Mouse (Mus musculus) MEL (cell line): Measurements from ENCODE around the gene Anxa9. TPM values are rescaled to one million over a fixed set of nuclear protein-coding genes. Genes with fewer than 3 reads are reported as not detected.
A peak's percentile ranks its signal among the peaks of the same experiment; 100 is the strongest.

ENCODE experiments used
- DNase-seq: peaks from one replicate; pipeline ENCODE4 v3.0.0; 2011; ENCODE audit warnings: low read depth, low spot score
- H3K27ac ChIP-seq: 2 replicates; pipeline ENCODE4 v1.5.1; 2012; ENCODE audit warnings: low read depth, mild to moderate bottlenecking, control low read depth, low read length, moderate library complexity; ENCODE audit not compliant: control insufficient read depth
- H3K27me3 ChIP-seq, 2 experiments: fragments of 150-350 bp in 1 of 2; sonication (generic) in 1 of 2; 2 replicates each; pipeline ENCODE4 v1.6.1; 2012; ENCODE audit warnings: low read length in 2 of 2, mild to moderate bottlenecking in 2 of 2, improper control_type of control experiment in 1 of 2, moderate library complexity in 1 of 2; ENCODE audit not compliant: insufficient read depth in 2 of 2, control insufficient read depth in 1 of 2
- H3K36me3 ChIP-seq, 2 experiments: 2 replicates each; pipeline ENCODE4 v1.6.1; 2012 to 2014; ENCODE audit warnings: low read length in 2 of 2, improper control_type of control experiment in 1 of 2, inconsistent platforms in 1 of 2, mild to moderate bottlenecking in 1 of 2; ENCODE audit not compliant: insufficient read depth in 2 of 2, control insufficient read depth in 1 of 2
- H3K4me1 ChIP-seq, 2 experiments: fragments of 150-350 bp in 1 of 2; sonication (generic) in 1 of 2; 2 replicates each; pipeline ENCODE4 v1.6.1; 2012; ENCODE audit warnings: low read length in 2 of 2, improper control_type of control experiment in 1 of 2, mild to moderate bottlenecking in 1 of 2; ENCODE audit not compliant: insufficient read depth in 2 of 2, control insufficient read depth in 1 of 2
- H3K4me3 ChIP-seq, 2 experiments: fragments of 150-350 bp in 1 of 2; sonication (generic) in 1 of 2; 2 replicates each; pipeline ENCODE4 v1.5.1; 2012; ENCODE audit warnings: low read depth in 2 of 2, low read length in 2 of 2, mild to moderate bottlenecking in 2 of 2, moderate library complexity in 2 of 2, control low read depth in 1 of 2, improper control_type of control experiment in 1 of 2; ENCODE audit not compliant: control insufficient read depth in 1 of 2, insufficient read depth in 1 of 2
- H3K79me2 ChIP-seq: 2 replicates; pipeline ENCODE4 v1.6.1; 2012; ENCODE audit warnings: mild to moderate bottlenecking, low read length, moderate library complexity; ENCODE audit not compliant: control insufficient read depth, poor library complexity, insufficient read depth
- H3K9ac ChIP-seq: 2 replicates; pipeline ENCODE4 v1.6.1; 2012; ENCODE audit warnings: low read depth, mild to moderate bottlenecking, control low read depth, low read length, moderate library complexity; ENCODE audit not compliant: control insufficient read depth, poor library complexity, severe bottlenecking
- H3K9me3 ChIP-seq: fragments of 150-350 bp; sonication (generic); replicated peaks from 2 replicates; pipeline ENCODE4 v1.6.1; 2012; ENCODE audit warnings: mild to moderate bottlenecking, low read length, improper control_type of control experiment, moderate library complexity; ENCODE audit not compliant: insufficient read depth
- BHLHE40 ChIP-seq: IDR thresholded peaks from 2 replicates; pipeline ENCODE4 v1.6.1; 2012; ENCODE audit warnings: low read depth, mild to moderate bottlenecking, inconsistent platforms, low read length, improper control_type of control experiment, borderline replicate concordance
- CHD1 ChIP-seq: IDR thresholded peaks from 2 replicates; pipeline ENCODE4 v1.6.1; 2012; ENCODE audit warnings: low read depth, mild to moderate bottlenecking, inconsistent platforms, low read length, improper control_type of control experiment
- CHD2 ChIP-seq: IDR thresholded peaks from 2 replicates; pipeline ENCODE4 v1.6.1; 2011; ENCODE audit warnings: low read length, improper control_type of control experiment
- E2F4 ChIP-seq: IDR thresholded peaks from 2 replicates; pipeline ENCODE4 v1.6.1; 2011; ENCODE audit warnings: low read depth, low read length, improper control_type of control experiment, borderline replicate concordance
- ELF1 ChIP-seq: IDR thresholded peaks from 2 replicates; pipeline ENCODE4 v1.6.1; 2014; ENCODE audit warnings: low read depth, mild to moderate bottlenecking, inconsistent platforms, low read length, improper control_type of control experiment, moderate library complexity
- EP300 ChIP-seq, 2 experiments: IDR thresholded peaks; 2 replicates each; pipeline ENCODE4 v1.6.1; 2011; ENCODE audit warnings: improper control_type of control experiment in 2 of 2, low read length in 2 of 2, low read depth in 1 of 2, mild to moderate bottlenecking in 1 of 2
- GABPA ChIP-seq: IDR thresholded peaks from 2 replicates; pipeline ENCODE4 v1.6.1; 2012; ENCODE audit warnings: low read depth, mild to moderate bottlenecking, inconsistent platforms, low read length, improper control_type of control experiment, moderate library complexity
- GATA1 ChIP-seq: IDR thresholded peaks from 2 replicates; pipeline ENCODE4 v1.6.1; 2011; ENCODE audit warnings: low read depth, low read length, improper control_type of control experiment
- HCFC1 ChIP-seq: IDR thresholded peaks from 2 replicates; pipeline ENCODE4 v1.6.1; 2012; ENCODE audit warnings: low read depth, mild to moderate bottlenecking, inconsistent platforms, low read length, improper control_type of control experiment, moderate library complexity
- JUND ChIP-seq: IDR thresholded peaks from 2 replicates; pipeline ENCODE4 v1.6.1; 2011; ENCODE audit warnings: low read depth, mild to moderate bottlenecking, improper control_type of control experiment, low read length
- KAT2A ChIP-seq: conservative IDR thresholded peaks from 2 replicates; pipeline ENCODE4 v1.6.1; 2012; ENCODE audit warnings: low read depth, low read length, improper control_type of control experiment, inconsistent platforms
- MAFK ChIP-seq: IDR thresholded peaks from 2 replicates; pipeline ENCODE4 v1.6.1; 2011; ENCODE audit warnings: low read depth, mild to moderate bottlenecking, low read length, improper control_type of control experiment, borderline replicate concordance
- MAX ChIP-seq: IDR thresholded peaks from 2 replicates; pipeline ENCODE4 v1.6.1; 2011; ENCODE audit warnings: low read length, improper control_type of control experiment
- MAZ ChIP-seq: IDR thresholded peaks from 2 replicates; pipeline ENCODE4 v1.6.1; 2012; ENCODE audit warnings: low read depth, mild to moderate bottlenecking, inconsistent platforms, low read length, improper control_type of control experiment
- MYB ChIP-seq: IDR thresholded peaks from 2 replicates; pipeline ENCODE4 v1.6.1; 2011; ENCODE audit warnings: mild to moderate bottlenecking, low read depth, low read length, improper control_type of control experiment
- MYC ChIP-seq: IDR thresholded peaks from 2 replicates; pipeline ENCODE4 v1.6.1; 2011; ENCODE audit warnings: low read depth, mild to moderate bottlenecking, low read length, improper control_type of control experiment, moderate library complexity
- NELFE ChIP-seq: IDR thresholded peaks from 2 replicates; pipeline ENCODE4 v1.6.1; 2011; ENCODE audit warnings: low read depth, low read length, improper control_type of control experiment
- NRF1 ChIP-seq: IDR thresholded peaks from 2 replicates; pipeline ENCODE4 v1.6.1; 2014; ENCODE audit warnings: low read depth, mild to moderate bottlenecking, inconsistent platforms, low read length, improper control_type of control experiment, moderate library complexity; ENCODE audit not compliant: poor library complexity, insufficient read depth, severe bottlenecking
- POLR2A ChIP-seq, 2 experiments: IDR thresholded peaks; 2 replicates each; pipeline ENCODE4 v1.6.1; 2011 to 2012; ENCODE audit warnings: low read length in 2 of 2, mild to moderate bottlenecking in 2 of 2, control low read depth in 1 of 2, improper control_type of control experiment in 1 of 2, low read depth in 1 of 2, moderate library complexity in 1 of 2; ENCODE audit not compliant: control insufficient read depth in 1 of 2, insufficient read depth in 1 of 2, poor library complexity in 1 of 2
- POLR2AphosphoS5 ChIP-seq: IDR thresholded peaks from 2 replicates; pipeline ENCODE4 v1.6.1; 2012; ENCODE audit warnings: low read depth, borderline replicate concordance, mild to moderate bottlenecking, inconsistent platforms, low read length, moderate library complexity, mixed read lengths
- RAD21 ChIP-seq: IDR thresholded peaks from 2 replicates; pipeline ENCODE4 v1.6.1; 2011; ENCODE audit warnings: mild to moderate bottlenecking, low read depth, low read length, improper control_type of control experiment
- RCOR1 ChIP-seq: IDR thresholded peaks from 2 replicates; pipeline ENCODE4 v1.6.1; 2012; ENCODE audit warnings: low read depth, mild to moderate bottlenecking, inconsistent platforms, low read length, improper control_type of control experiment
- SIN3A ChIP-seq: IDR thresholded peaks from 2 replicates; pipeline ENCODE4 v1.6.1; 2012; ENCODE audit warnings: low read length, improper control_type of control experiment, inconsistent platforms
- SMC3 ChIP-seq: IDR thresholded peaks from 2 replicates; pipeline ENCODE4 v1.6.1; 2011; ENCODE audit warnings: low read depth, low read length, improper control_type of control experiment
- TAL1 ChIP-seq: IDR thresholded peaks from 2 replicates; pipeline ENCODE4 v1.6.1; 2012; ENCODE audit warnings: mild to moderate bottlenecking, inconsistent platforms, low read length, moderate library complexity, mixed read lengths
- TBP ChIP-seq: IDR thresholded peaks from 2 replicates; pipeline ENCODE4 v1.8.0; 2011; ENCODE audit warnings: low read depth, low read length, improper control_type of control experiment
- TCF12 ChIP-seq: IDR thresholded peaks from 2 replicates; pipeline ENCODE4 v1.6.1; 2014; ENCODE audit warnings: low read depth, mild to moderate bottlenecking, inconsistent platforms, low read length, improper control_type of control experiment, moderate library complexity
- UBTF ChIP-seq: IDR thresholded peaks from 2 replicates; pipeline ENCODE4 v1.6.1; 2012; ENCODE audit warnings: low read depth, mild to moderate bottlenecking, inconsistent platforms, low read length, improper control_type of control experiment, moderate library complexity, borderline replicate concordance; ENCODE audit not compliant: insufficient read depth
- ZC3H11A ChIP-seq: IDR thresholded peaks from 2 replicates; pipeline ENCODE4 v1.6.1; 2012; ENCODE audit warnings: low read depth, mild to moderate bottlenecking, inconsistent platforms, low read length, improper control_type of control experiment
- ZKSCAN1 ChIP-seq: IDR thresholded peaks from 2 replicates; pipeline ENCODE4 v1.6.1; 2012; ENCODE audit warnings: low read depth, mild to moderate bottlenecking, inconsistent platforms, low read length, improper control_type of control experiment, moderate library complexity
- ZMIZ1 ChIP-seq: IDR thresholded peaks from 2 replicates; pipeline ENCODE4 v1.6.1; 2012; ENCODE audit warnings: low read depth, mild to moderate bottlenecking, inconsistent platforms, low read length, improper control_type of control experiment, moderate library complexity
- ZNF384 ChIP-seq: IDR thresholded peaks from 2 replicates; pipeline ENCODE4 v1.6.1; 2012; ENCODE audit warnings: low read depth, mild to moderate bottlenecking, inconsistent platforms, low read length, improper control_type of control experiment
- polyA plus RNA-seq, 2 experiments: library from polyadenylated mRNA; stranded (reverse) in 1 of 2; unstranded in 1 of 2; fragments of >175 nt in 1 of 2; fragments of >200 nt in 1 of 2; gene quantifications; 2 replicates each; pipeline versions ENCODE4 v1.2.1 to v1.2.4; 2012; ENCODE audit warnings: low replicate concordance in 2 of 2, low read depth in 1 of 2; ENCODE audit not compliant: insufficient read length in 2 of 2, insufficient read depth in 1 of 2, missing spikeins in 1 of 2
- total RNA-seq: library from RNA; depleted of rRNA; stranded (reverse); fragments of 300-350 nt; gene quantifications from 2 replicates; pipeline ENCODE4 v1.2.3, GENCODE M21; 2012

Anxa9 gene
- total and polyA plus RNA-seq, 3 experiments: 7.7 to 33.9 TPM; not detected in 1

DNA sequence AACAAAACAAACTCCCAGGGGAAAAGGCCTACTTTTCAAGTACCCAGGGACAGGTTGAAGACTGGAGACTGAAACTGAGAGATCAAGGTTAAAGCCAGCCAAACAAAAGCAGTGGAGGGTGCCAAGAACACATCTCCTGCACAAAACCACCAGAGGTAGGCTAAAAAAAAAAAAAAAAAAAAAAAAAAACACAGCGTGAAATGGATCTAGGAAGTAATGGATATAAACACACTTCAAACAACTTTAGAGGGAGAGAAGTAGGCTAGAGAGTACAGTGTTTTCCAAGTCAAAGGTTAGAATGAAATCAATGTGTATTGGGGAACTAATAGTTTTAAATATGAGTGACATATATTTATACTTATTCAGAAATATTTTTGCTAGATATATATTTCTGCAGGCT, 24.6 kb upstream of the Anxa9 start:
- Histone ChIP-seq H3K9me3 (no peaks in the 10 kb centered on the region), H3K9ac (no peak overlapping the region), H3K4me3 (no peak overlapping the region)
- TF ChIP-seq RCOR1 (no peak), ZNF384 (peak; percentile 79)
- TF ChIP-seq, all 39 proteins: peak for 1
- Histone ChIP-seq H3K4me1 (peaks cover 9 to 18% of the 10 kb centered on the region in 2 experiments), H3K79me2 (no peaks in the 10 kb centered on the region), H3K36me3 (peaks cover 26 to 87% of the 10 kb centered on the region in 2 experiments), H3K27me3 (no peaks in the 10 kb centered on the region), H3K27ac (no peak overlapping the region)
- no peak for DNase-seq

DNA sequence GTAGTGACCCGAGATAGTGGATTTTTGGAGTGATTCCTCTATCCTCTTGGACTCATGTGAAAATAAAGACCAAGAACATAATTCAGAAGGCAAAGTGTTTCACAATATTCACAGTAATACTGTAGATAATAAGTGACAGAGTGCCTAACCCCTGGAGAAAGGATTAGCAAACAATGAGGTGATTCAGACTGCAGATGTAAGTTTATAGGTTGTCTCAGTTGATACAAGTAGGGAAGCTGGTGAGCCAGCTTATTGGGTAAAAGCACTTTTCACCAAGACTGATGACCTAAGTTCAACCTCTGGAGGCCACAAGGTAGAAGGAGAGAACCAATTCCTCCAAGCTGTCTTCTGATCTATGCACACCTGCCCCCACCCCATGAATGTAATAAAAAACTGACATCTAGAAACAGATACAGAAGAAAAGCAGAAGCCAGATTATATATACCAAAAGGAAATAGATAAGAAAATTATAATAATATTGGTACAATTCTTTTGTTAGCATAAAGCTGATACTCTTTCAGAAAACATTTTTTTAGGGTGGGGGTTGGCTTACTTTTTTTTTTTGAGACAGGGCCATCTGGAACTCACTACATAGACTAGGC, 21.9 kb upstream of the Anxa9 start:
- Histone ChIP-seq H3K9me3 (no peaks in the 10 kb centered on the region), H3K4me1 (peaks cover 9 to 18% of the 10 kb centered on the region in 2 experiments), H3K27me3 (no peaks in the 10 kb centered on the region), H3K79me2 (no peaks in the 10 kb centered on the region), H3K27ac (no peak overlapping the region), H3K9ac (no peak overlapping the region), H3K36me3 (peaks cover 26 to 88% of the 10 kb centered on the region in 2 experiments), H3K4me3 (no peak overlapping the region)
- DNase-seq: peak; percentile 48
- TF ChIP-seq MYB: 0 out of 2 replicates have a peak, but pooled peaks have one; percentile 15
- TF ChIP-seq CHD2: no peak
- no peak for TF ChIP-seq ZMIZ1
- no peak for TF ChIP-seq TBP
- no peak for TF ChIP-seq BHLHE40
- TF ChIP-seq MAZ: no peak; the same call in 1 of the 2 replicates
- no peak for TF ChIP-seq ZC3H11A
- no peak for TF ChIP-seq E2F4
- no peak for TF ChIP-seq POLR2AphosphoS5
- no peak for TF ChIP-seq JUND
- TF ChIP-seq KAT2A: no peak
- TF ChIP-seq EP300 (IDR thresholded peaks at IDR 0.05; ENCODE audit: low read depth in 1 of 2, low read length in 2 of 2): peak; percentile 61 to 74; a peak in 3 of 4 replicates
- no peak for TF ChIP-seq CHD1
- no peak for TF ChIP-seq MAX
- no peak for TF ChIP-seq RAD21
- TF ChIP-seq MAFK: no peak
- no peak for TF ChIP-seq UBTF
- TF ChIP-seq RCOR1: peak; percentile 65
- TF ChIP-seq GABPA: no peak
- no peak for TF ChIP-seq HCFC1
- no peak for TF ChIP-seq GATA1
- no peak for TF ChIP-seq ELF1
- TF ChIP-seq SIN3A: peak; percentile 50
- no peak for TF ChIP-seq NELFE
- no peak for TF ChIP-seq TAL1
- no peak for TF ChIP-seq MYC
- TF ChIP-seq NRF1: no peak
- TF ChIP-seq SMC3: no peak
- no peak; a peak in 1 of 4 replicates for TF ChIP-seq POLR2A (IDR thresholded peaks at IDR 0.05; ENCODE audit: control insufficient read depth in 1 of 2, insufficient read depth in 1 of 2, low read depth in 1 of 2, low read length in 2 of 2, poor library complexity in 1 of 2)
- peak; percentile 70; the same call in 1 of the 2 replicates for TF ChIP-seq TCF12
- TF ChIP-seq ZKSCAN1: no peak
